Mouse (Mus musculus) bone marrow macrophage, adult 2 months (primary cell): Measurements from ENCODE around the gene Trip11.

ENCODE experiments used
- CTCF ChIP-seq: IDR thresholded peaks from 2 replicates; pipeline ENCODE4 v1.5.1; 2012; ENCODE audit warnings: low read depth, mild to moderate bottlenecking, low read length, moderate library complexity
- POLR2A ChIP-seq: IDR thresholded peaks from 2 replicates; pipeline ENCODE4 v1.6.1; 2012; ENCODE audit warnings: mild to moderate bottlenecking, low read depth, low read length, borderline replicate concordance

DNA sequence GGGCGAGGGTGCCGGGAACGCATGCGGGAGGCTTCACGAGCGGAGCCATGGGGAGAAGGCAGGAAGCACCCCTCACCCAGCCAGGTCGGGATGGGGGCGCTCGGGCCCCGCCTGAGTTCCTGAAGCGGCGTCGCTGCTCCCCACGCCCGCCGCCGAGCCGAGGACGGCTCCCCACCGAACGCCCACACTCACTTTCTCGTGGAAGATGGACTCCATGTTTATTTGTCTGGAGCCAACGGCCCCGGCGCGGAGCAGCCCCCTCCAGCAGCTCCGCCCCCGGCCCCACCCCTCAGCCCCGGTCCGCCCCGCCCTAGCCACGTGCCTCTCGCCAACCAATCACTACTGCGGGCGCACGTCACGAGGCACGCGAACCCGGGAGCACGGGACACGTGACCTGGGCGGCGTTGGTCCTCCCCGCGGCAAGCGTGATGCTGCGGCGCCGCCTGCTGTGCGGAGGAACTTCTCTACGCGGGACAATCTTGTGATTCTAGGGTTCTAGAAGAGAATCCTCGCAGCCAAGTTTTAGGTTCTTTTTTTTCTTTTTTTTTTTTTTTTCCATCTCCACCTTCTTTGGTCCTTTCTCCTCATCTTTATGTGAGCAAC lies 45.0 kb upstream of the Trip11 start, which contains the start of gene Atxn3:
- TF ChIP-seq CTCF = 0 out of 2 replicates have a peak, but pooled peaks have one; percentile 20
- TF ChIP-seq POLR2A = no peak
